Mouse (Mus musculus) embryonic facial prominence, embryonic 13.5 days (tissue): ENCODE data around the gene Srl. TPM values are rescaled to one million over a fixed set of nuclear protein-coding genes. Genes with fewer than 3 reads are reported as not detected.
A peak's percentile ranks its signal among the peaks of the same experiment; 100 is the strongest.
"Not testable (repeated sequence)": the region's sequence is repeated elsewhere in the genome, so short reads cannot be mapped to it uniquely, and the experiment has no call there.

ENCODE experiments used
- ATAC-seq: fragments of 200-750 bp; cut with Nextera tagmentation; 2 replicates; pipeline ENCODE4 v1.8.0; 2017; ENCODE audit warnings: low read depth; ENCODE audit not compliant: insufficient number of reproducible peaks, insufficient read depth, low FRiP score, low TSS enrichment
- H3K27ac ChIP-seq: fragments of 300-500 bp; sonication (generic); 2 replicates; pipeline ENCODE4 v1.5.1; 2015; ENCODE audit warnings: moderate library complexity, mild to moderate bottlenecking, inconsistent platforms
- H3K27me3 ChIP-seq: fragments of 300-500 bp; sonication (generic); 2 replicates; pipeline ENCODE4 v1.6.1; 2015; ENCODE audit warnings: mild to moderate bottlenecking, inconsistent platforms
- H3K36me3 ChIP-seq: fragments of 300-500 bp; sonication (generic); 2 replicates; pipeline ENCODE4 v1.6.1; 2015; ENCODE audit warnings: mild to moderate bottlenecking, inconsistent platforms
- H3K4me1 ChIP-seq: fragments of 300-500 bp; sonication (generic); 2 replicates; pipeline ENCODE4 v1.6.1; 2015; ENCODE audit warnings: inconsistent platforms
- H3K4me2 ChIP-seq: fragments of 300-500 bp; sonication (generic); 2 replicates; pipeline ENCODE4 v1.6.1; 2015; ENCODE audit warnings: moderate library complexity, mild to moderate bottlenecking, inconsistent platforms
- H3K4me3 ChIP-seq: fragments of 300-500 bp; sonication (generic); 2 replicates; pipeline ENCODE4 v1.5.1; 2015; ENCODE audit warnings: mild to moderate bottlenecking, inconsistent platforms
- H3K9ac ChIP-seq: fragments of 300-500 bp; sonication (generic); 2 replicates; pipeline ENCODE4 v1.6.1; 2015; ENCODE audit warnings: mild to moderate bottlenecking, inconsistent platforms
- H3K9me3 ChIP-seq: fragments of 300-500 bp; sonication (generic); 2 replicates; pipeline ENCODE4 v1.6.1; 2016; ENCODE audit warnings: inconsistent platforms
- WGBS: fragments of 180-500 bp; shearing (Covaris S2); methylation state at CpG from one replicate; pipeline ENCODE4 v1.1.7; 2015; ENCODE audit warnings: mixed read lengths; 5-methylcytosine and 5-hydroxymethylcytosine counted together
- polyA plus RNA-seq: library from polyadenylated mRNA; unstranded; fragments of >200 nt; fragmentation: Nextera tagmentation; extraction: Ambion mirVana; gene quantifications from 2 replicates; pipeline ENCODE4 v1.2.1, GENCODE M21; 2015

The Srl gene
- polyA plus RNA-seq, 1 experiment from 2014 or later = 21.1 TPM

- H3K36me3 ChIP-seq = no peaks in the 10 kb centered on the region
- no peak overlapping the region for H3K4me3 ChIP-seq
- 47% methylated on average over 3 of the region's 3 CpGs for WGBS
- ATAC-seq = no peak
- 0 out of 2 replicates have a peak overlapping the region, but pooled peaks have one; percentile 3 for H3K9ac ChIP-seq
- 0 out of 2 replicates have a peak overlapping the region, but pooled peaks have one; percentile 22 for H3K27ac ChIP-seq
- no peak overlapping the region for H3K4me2 ChIP-seq
- no peaks in the 10 kb centered on the region for H3K27me3 ChIP-seq
- peaks cover 23% of the 10 kb centered on the region for H3K4me1 ChIP-seq
- H3K9me3 ChIP-seq = no peaks in the 10 kb centered on the region
Measured at GRCm38 (mm10) chr16:4537616-4538358, 3.8 kb downstream of the Srl start.

- H3K4me1 ChIP-seq, H3K4me3 ChIP-seq, H3K27me3 ChIP-seq, H3K4me2 ChIP-seq, H3K9ac ChIP-seq, H3K36me3 ChIP-seq, H3K9me3 ChIP-seq, H3K27ac ChIP-seq, ATAC-seq: not testable (repeated sequence)
- WGBS = 95% methylated on average over 12 of the region's 12 CpGs
Measured at GRCm38 (mm10) chr16:4527373-4527772, 14.2 kb downstream of the Srl start.

- no peaks in the 10 kb centered on the region for H3K27me3 ChIP-seq
- H3K4me1 ChIP-seq = peaks cover 17% of the 10 kb centered on the region
- H3K9me3 ChIP-seq = no peaks in the 10 kb centered on the region; the same call in 1 of the 2 replicates
- H3K4me2 ChIP-seq = no peak overlapping the region
- no peak overlapping the region for H3K9ac ChIP-seq
- no peaks in the 10 kb centered on the region for H3K36me3 ChIP-seq
- no peak overlapping the region for H3K27ac ChIP-seq
- 43% methylated on average over 7 of the region's 7 CpGs for WGBS
- H3K4me3 ChIP-seq = no peak overlapping the region
- no peak for ATAC-seq
Measured at GRCm38 (mm10) chr16:4523313-4524004, 18.2 kb downstream of the Srl start.

GRCm38 (mm10) chr16:4522879-4523278 lies 18.7 kb downstream of the Srl start:
- no peak overlapping the region for H3K9ac ChIP-seq
- no peak for ATAC-seq
- no peaks in the 10 kb centered on the region for H3K36me3 ChIP-seq
- H3K4me2 ChIP-seq = no peak overlapping the region
- no peak overlapping the region for H3K27ac ChIP-seq
- WGBS = 65% methylated on average over 8 of the region's 8 CpGs
- H3K27me3 ChIP-seq = no peaks in the 10 kb centered on the region
- H3K4me3 ChIP-seq = no peak overlapping the region
- H3K9me3 ChIP-seq = no peaks in the 10 kb centered on the region; the same call in 1 of the 2 replicates
- peaks cover 17% of the 10 kb centered on the region for H3K4me1 ChIP-seq

- Histone ChIP-seq H3K4me1 (peaks cover 17% of the 10 kb centered on the region), H3K4me2 (no peak overlapping the region), H3K4me3 (no peak overlapping the region), H3K27ac (0 out of 2 replicates have a peak overlapping the region, but pooled peaks have one; percentile 16), H3K9me3 (no peaks in the 10 kb centered on the region), H3K36me3 (no peaks in the 10 kb centered on the region), H3K27me3 (no peaks in the 10 kb centered on the region), H3K9ac (no peak overlapping the region)
- 54% methylated on average over 5 of the region's 5 CpGs for WGBS
- ATAC-seq = no peak
Measured at GRCm38 (mm10) chr16:4521735-4522530, 19.7 kb downstream of the Srl start.

GRCm38 (mm10) chr16:4521074-4521667 lies 20.4 kb downstream of the Srl start:
- H3K36me3 ChIP-seq = no peaks in the 10 kb centered on the region
- H3K9ac ChIP-seq = no peak overlapping the region
- H3K4me1 ChIP-seq = peaks cover 17% of the 10 kb centered on the region
- H3K27ac ChIP-seq = no peak overlapping the region
- H3K4me3 ChIP-seq = no peak overlapping the region
- H3K4me2 ChIP-seq = no peak overlapping the region
- H3K27me3 ChIP-seq = no peaks in the 10 kb centered on the region
- WGBS = 67% methylated on average over 4 of the region's 4 CpGs
- H3K9me3 ChIP-seq = no peaks in the 10 kb centered on the region
- ATAC-seq = no peak

- Histone ChIP-seq H3K4me2 (no peak overlapping the region), H3K4me1 (peaks cover 17% of the 10 kb centered on the region), H3K27ac (no peak overlapping the region), H3K4me3 (no peak overlapping the region), H3K36me3 (no peaks in the 10 kb centered on the region), H3K9me3 (no peaks in the 10 kb centered on the region), H3K9ac (no peak overlapping the region), H3K27me3 (no peaks in the 10 kb centered on the region)
- no peak for ATAC-seq
- 71% methylated on average over 8 of the region's 8 CpGs for WGBS
Measured at GRCm38 (mm10) chr16:4520673-4521072, 20.9 kb downstream of the Srl start.

- ATAC-seq = no peak
- WGBS = 90% methylated on average over 2 of the region's 2 CpGs
Measured at GRCm38 (mm10) chr16:4519825-4520224, 21.8 kb downstream of the Srl start.

GRCm38 (mm10) chr16:4519157-4519556 lies 22.5 kb downstream of the Srl start:
- H3K4me2 ChIP-seq = no peak overlapping the region
- H3K27me3 ChIP-seq = no peaks in the 10 kb centered on the region
- no peaks in the 10 kb centered on the region for H3K9me3 ChIP-seq
- no peak overlapping the region for H3K4me3 ChIP-seq
- H3K4me1 ChIP-seq = peaks cover 17% of the 10 kb centered on the region
- ATAC-seq = no peak
- no peak overlapping the region for H3K9ac ChIP-seq
- no peak overlapping the region for H3K27ac ChIP-seq
- no peaks in the 10 kb centered on the region for H3K36me3 ChIP-seq
- WGBS = 63% methylated on average over 4 of the region's 4 CpGs

More at GRCm38 (mm10) chr16:4519825-4520224, 21.8 kb downstream of the Srl start:
- no peak overlapping the region for H3K4me2 ChIP-seq
- H3K27ac ChIP-seq = no peak overlapping the region
- no peak overlapping the region for H3K9ac ChIP-seq
- H3K9me3 ChIP-seq = no peaks in the 10 kb centered on the region
- no peaks in the 10 kb centered on the region for H3K27me3 ChIP-seq
- no peaks in the 10 kb centered on the region for H3K36me3 ChIP-seq
- no peak overlapping the region for H3K4me3 ChIP-seq
- H3K4me1 ChIP-seq = peaks cover 17% of the 10 kb centered on the region

GRCm38 (mm10) chr16:4517906-4518305 lies 23.7 kb downstream of the Srl start:
- WGBS = 68% methylated on average over 2 of the region's 2 CpGs
- Histone ChIP-seq H3K27ac (no peak overlapping the region), H3K4me2 (no peak overlapping the region), H3K4me1 (peaks cover 18% of the 10 kb centered on the region), H3K27me3 (no peaks in the 10 kb centered on the region), H3K9ac (no peak overlapping the region), H3K9me3 (no peaks in the 10 kb centered on the region), H3K4me3 (no peak overlapping the region), H3K36me3 (no peaks in the 10 kb centered on the region)
- no peak for ATAC-seq

GRCm38 (mm10) chr16:4514383-4514782 lies 27.2 kb downstream of the Srl start:
- Histone ChIP-seq H3K9me3 (no peaks in the 10 kb centered on the region), H3K27ac (no peak overlapping the region), H3K36me3 (no peaks in the 10 kb centered on the region), H3K4me3 (no peak overlapping the region), H3K27me3 (no peaks in the 10 kb centered on the region), H3K4me1 (0 out of 2 replicates have a peak, but pooled peaks cover 7% of the 10 kb centered on the region), H3K4me2 (no peak overlapping the region), H3K9ac (no peak overlapping the region)
- no peak for ATAC-seq
- WGBS = 84% methylated on average over 3 of the region's 3 CpGs
